Mouse (Mus musculus): ENCODE results near the gene Ndufv1. TPM values are rescaled to one million over a fixed set of nuclear protein-coding genes. Genes with fewer than 3 reads are reported as not detected.
"Not testable (repeated sequence)": the region's sequence is repeated elsewhere in the genome, so short reads cannot be mapped to it uniquely, and the experiment has no call there.

Gene Ndufv1
- total RNA-seq, 2 experiments from 2014 or later: 227 to 231 TPM

GRCm38 (mm10) chr19:4046866-4047254 lies 34.3 kb upstream of the Ndufv1 start:
- intact Hi-C loops (cut with DNase I): loop anchor here (1.0 to 5.0 kb wide), 2 partner anchors 28 to 50 kb away; partner anchors contain the start of genes Cdk2ap2 and Pitpnm1
- no peak for DNase-seq (ENCODE audit: low spot score in 2 of 2)

- intact Hi-C loops (cut with DNase I): loop anchor here (5.0 kb wide), 1 partner anchor 51 kb away; the partner anchor contains the start of genes Cdk2ap2 and Pitpnm1
- peak; percentile 80 to 93 for DNase-seq (ENCODE audit: low spot score in 2 of 2)
Measured at GRCm38 (mm10) chr19:4045966-4046865, 33.6 kb upstream of the Ndufv1 start, which contains the start of gene Gstp2. Gene Gstp2, minus strand, starts transcription at chr19:4046023.

- DNase-seq (ENCODE audit: low spot score in 2 of 2); intact Hi-C loops (cut with DNase I): not testable (repeated sequence)
Measured at GRCm38 (mm10) chr19:4044109-4044508, 31.5 kb upstream of the Ndufv1 start.

- intact Hi-C loops (cut with DNase I): no loop called here
- no peak for DNase-seq (ENCODE audit: low spot score in 2 of 2)
Measured at GRCm38 (mm10) chr19:4042124-4042523, 29.5 kb upstream of the Ndufv1 start.

- intact Hi-C loops (cut with DNase I): not testable (repeated sequence)
Measured at GRCm38 (mm10) chr19:4041500-4041899, 28.9 kb upstream of the Ndufv1 start.

GRCm38 (mm10) chr19:4040941-4041340 lies 28.3 kb upstream of the Ndufv1 start:
- DNase-seq (ENCODE audit: low spot score in 2 of 2): not testable (repeated sequence)

More at GRCm38 (mm10) chr19:4041500-4041899, 28.9 kb upstream of the Ndufv1 start:
- DNase-seq (ENCODE audit: low spot score in 2 of 2): not testable (repeated sequence)

GRCm38 (mm10) chr19:4037788-4038232 lies 25.2 kb upstream of the Ndufv1 start, which contains the start of gene Gstp1:
Gene Gstp1, minus strand, starts transcription at chr19:4037985.
- peak; percentile 80 to 87 for DNase-seq (ENCODE audit: low spot score in 2 of 2)
- intact Hi-C loops (cut with DNase I): no loop called here

More at GRCm38 (mm10) chr19:4040941-4041340, 28.3 kb upstream of the Ndufv1 start:
- intact Hi-C loops (cut with DNase I): not testable (repeated sequence)

GRCm38 (mm10) chr19:4037154-4037787 lies 24.7 kb upstream of the Ndufv1 start:
- DNase-seq (ENCODE audit: low spot score in 2 of 2); intact Hi-C loops (cut with DNase I): not testable (repeated sequence)

GRCm38 (mm10) chr19:4036327-4037045 lies 23.9 kb upstream of the Ndufv1 start:
- intact Hi-C loops (cut with DNase I): no loop called here
- DNase-seq (ENCODE audit: low spot score in 2 of 2): no peak

GRCm38 (mm10) chr19:4033742-4034141 lies 21.1 kb upstream of the Ndufv1 start:
- intact Hi-C loops (cut with DNase I): no loop called here
- DNase-seq (ENCODE audit: low spot score in 2 of 2): no peak

GRCm38 (mm10) chr19:4033298-4033697 lies 20.7 kb upstream of the Ndufv1 start:
- DNase-seq (ENCODE audit: low spot score in 2 of 2): no peak
- intact Hi-C loops (cut with DNase I): no loop called here

GRCm38 (mm10) chr19:4032668-4033067 lies 20.1 kb upstream of the Ndufv1 start:
- DNase-seq (ENCODE audit: low spot score in 2 of 2): no peak
- intact Hi-C loops (cut with DNase I): no loop called here

- no peak for DNase-seq (ENCODE audit: low spot score in 2 of 2)
- intact Hi-C loops (cut with DNase I): no loop called here
Measured at GRCm38 (mm10) chr19:4027576-4027975, 15.0 kb upstream of the Ndufv1 start.

GRCm38 (mm10) chr19:4023185-4023584 lies 10.6 kb upstream of the Ndufv1 start:
- DNase-seq (ENCODE audit: low spot score in 2 of 2): no peak
- intact Hi-C loops (cut with DNase I): no loop called here

- intact Hi-C loops (cut with DNase I): loop anchor here (1.0 to 5.0 kb wide), 2 partner anchors 28 to 208 kb away; no protein-coding TSS in a partner anchor
- peak; percentile 83 to 87 for DNase-seq (ENCODE audit: low spot score in 2 of 2)
Measured at GRCm38 (mm10) chr19:4018743-4019583, 6.4 kb upstream of the Ndufv1 start.

GRCm38 (mm10) chr19:4017921-4018587 lies 5.4 kb upstream of the Ndufv1 start:
- no peak for DNase-seq (ENCODE audit: low spot score in 2 of 2)
- intact Hi-C loops (cut with DNase I): loop anchor here (5.0 kb wide), 1 partner anchor 209 kb away; no protein-coding TSS in a partner anchor

GRCm38 (mm10) chr19:4015635-4016034 lies 3.0 kb upstream of the Ndufv1 start:
- DNase-seq (ENCODE audit: low spot score in 2 of 2): no peak
- intact Hi-C loops (cut with DNase I): loop anchor here (5.0 kb wide), 1 partner anchor 212 kb away; no protein-coding TSS in a partner anchor

GRCm38 (mm10) chr19:4014802-4015201 lies 2.2 kb upstream of the Ndufv1 start:
- intact Hi-C loops (cut with DNase I): loop anchor here (5.0 kb wide), 1 partner anchor 212 kb away; no protein-coding TSS in a partner anchor
- no peak for DNase-seq (ENCODE audit: low spot score in 2 of 2)

All from left cerebral cortex, postnatal 14 days (tissue).